Mouse (Mus musculus) adrenal gland, postnatal 10 days (tissue): ENCODE results near the gene Ccnk. TPM values are rescaled to one million over a fixed set of nuclear protein-coding genes. Genes with fewer than 3 reads are reported as not detected.

Experiments used
- DNase-seq: peaks from one replicate; pipeline ENCODE4 v3.0.0; 2021; ENCODE audit warnings: mixed read lengths
- total RNA-seq, 2 experiments: library from RNA; stranded (reverse); gene quantifications; 2 replicates each; pipeline ENCODE4 v1.2.3; 2021

The Ccnk gene
- total RNA-seq, 2 experiments from 2014 or later: 30.0 to 30.7 TPM

GRCm38 (mm10) chr12:108223357-108223756 is 44.0 kb downstream of the Ccnk start:
- no peak for DNase-seq

GRCm38 (mm10) chr12:108225781-108226180 is 46.4 kb downstream of the Ccnk start:
- no peak for DNase-seq

DNA sequence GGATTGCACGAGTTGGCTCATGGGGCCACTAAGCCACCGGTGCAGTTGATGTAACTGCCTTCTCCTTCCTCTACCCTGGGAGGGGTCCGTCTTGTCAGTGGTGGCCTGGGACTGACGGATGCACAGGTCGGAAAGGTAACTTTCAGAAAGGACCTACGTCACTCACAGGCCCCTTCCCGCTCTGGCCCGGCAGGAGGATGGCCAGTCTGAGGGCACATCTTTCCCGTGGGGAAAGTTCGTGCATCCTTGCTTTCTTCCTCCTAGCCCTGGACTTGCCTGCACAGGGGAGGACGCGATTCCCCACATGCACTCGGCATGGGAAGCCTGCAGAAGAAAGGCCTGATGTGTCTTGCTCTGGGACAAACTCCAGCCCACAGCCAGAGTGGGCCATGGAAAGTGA is 46.8 kb downstream of the Ccnk start:
- no peak for DNase-seq

DNA sequence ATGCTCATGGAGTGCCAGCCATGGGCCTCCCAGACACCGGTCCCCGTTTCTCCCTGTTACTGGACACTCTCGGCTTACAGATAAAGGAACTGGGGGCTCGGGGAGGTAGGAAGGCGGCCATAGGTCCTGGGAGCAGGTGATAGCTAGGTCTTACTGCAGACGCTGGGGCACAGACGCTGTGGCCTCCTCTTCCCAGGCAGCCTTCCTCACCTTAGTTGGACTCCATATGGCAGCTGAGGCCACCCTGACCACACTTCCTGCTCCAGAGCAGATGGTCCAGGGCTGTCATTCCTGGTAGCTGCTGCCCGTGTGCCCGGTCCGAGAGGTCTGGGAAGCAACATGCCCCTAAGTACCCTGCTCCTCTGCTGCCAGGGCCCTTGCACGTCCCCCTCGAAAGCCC is 47.6 kb downstream of the Ccnk start:
- DNase-seq: no peak

GRCm38 (mm10) chr12:108227527-108227926 is 48.1 kb downstream of the Ccnk start:
- no peak for DNase-seq

DNA sequence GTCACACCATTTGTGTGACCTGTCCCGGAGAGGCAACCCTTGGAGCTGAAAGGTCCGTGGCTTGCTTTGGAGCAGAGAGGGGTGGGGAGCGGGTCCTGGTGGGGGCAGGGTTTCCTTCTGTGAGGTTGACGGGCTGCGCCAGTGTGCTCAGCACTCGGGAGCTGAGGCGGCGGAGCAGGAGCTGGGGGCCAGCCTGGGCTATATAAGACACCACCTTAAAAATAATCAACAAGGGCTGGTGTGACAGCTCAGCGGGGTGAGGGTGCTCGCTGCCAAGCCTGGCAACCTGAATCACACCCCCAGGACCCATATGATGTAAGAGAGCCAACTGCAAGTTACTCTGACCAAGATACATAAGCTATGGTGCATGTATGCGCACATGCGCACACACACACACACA is 50.7 kb downstream of the Ccnk start:
- DNase-seq: no peak

- peak; percentile 75 for DNase-seq
These were observed 51.7 kb downstream of the Ccnk start for GRCm38 (mm10) chr12:108230821-108231794.

DNA sequence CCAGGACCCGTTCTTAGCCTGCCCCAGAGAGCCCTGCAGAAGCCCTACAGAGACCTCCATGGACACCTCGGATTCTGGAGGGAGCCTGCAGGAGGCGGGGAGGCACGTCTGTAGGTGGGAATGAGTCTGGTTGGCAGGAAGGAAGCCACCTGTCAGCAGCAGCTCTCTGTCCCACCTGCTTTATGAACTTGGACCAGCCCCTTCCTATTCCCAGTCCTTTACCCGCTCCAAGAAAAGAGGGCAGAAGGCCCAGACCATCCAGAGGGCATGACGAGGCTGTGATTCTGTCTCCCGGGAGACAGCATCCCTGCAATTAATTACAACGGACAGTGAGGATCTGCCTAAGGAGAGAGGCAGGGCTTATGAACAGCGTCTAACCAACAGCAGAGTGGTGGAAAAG is 52.5 kb downstream of the Ccnk start:
- no peak for DNase-seq

- no peak for DNase-seq
These were observed 54.4 kb downstream of the Ccnk start for GRCm38 (mm10) chr12:108233736-108234135.

DNA sequence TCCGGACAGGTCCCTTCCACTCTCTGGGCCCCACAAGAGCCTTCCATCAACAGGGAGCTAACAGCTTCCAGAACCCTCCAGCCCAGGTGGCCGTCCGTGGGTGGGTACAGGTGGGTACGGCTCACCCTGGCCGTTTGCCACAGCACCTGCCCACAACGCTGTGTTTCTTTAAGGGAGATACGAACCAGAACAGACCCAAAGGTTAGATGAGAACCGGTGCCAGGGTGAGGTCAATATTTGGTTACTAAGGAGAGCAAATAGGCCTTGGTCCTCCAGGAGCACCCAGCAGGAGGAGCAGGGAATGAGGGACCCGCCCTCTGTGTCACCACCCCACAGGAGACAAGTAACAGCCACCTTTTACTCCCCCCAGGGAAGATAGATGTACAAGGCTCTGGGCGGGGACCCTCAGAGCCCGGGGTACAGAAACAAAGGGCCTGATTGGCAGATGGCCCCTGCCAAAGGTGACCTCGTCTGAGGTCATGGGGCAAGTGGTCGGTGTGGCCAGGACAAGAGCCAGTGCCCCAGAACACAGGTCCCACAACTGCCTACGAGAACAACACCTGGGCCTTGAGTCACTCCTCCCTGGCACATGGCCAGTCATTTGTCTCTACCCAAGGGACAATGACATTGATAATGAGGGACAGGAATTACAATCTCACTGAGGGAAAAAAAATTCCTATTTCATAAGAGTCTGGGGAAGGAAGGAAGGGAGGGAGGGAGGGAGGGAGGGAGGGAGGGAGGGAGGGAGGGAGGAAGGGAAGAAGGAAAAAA is 55.6 kb downstream of the Ccnk start:
- no peak for DNase-seq

DNA sequence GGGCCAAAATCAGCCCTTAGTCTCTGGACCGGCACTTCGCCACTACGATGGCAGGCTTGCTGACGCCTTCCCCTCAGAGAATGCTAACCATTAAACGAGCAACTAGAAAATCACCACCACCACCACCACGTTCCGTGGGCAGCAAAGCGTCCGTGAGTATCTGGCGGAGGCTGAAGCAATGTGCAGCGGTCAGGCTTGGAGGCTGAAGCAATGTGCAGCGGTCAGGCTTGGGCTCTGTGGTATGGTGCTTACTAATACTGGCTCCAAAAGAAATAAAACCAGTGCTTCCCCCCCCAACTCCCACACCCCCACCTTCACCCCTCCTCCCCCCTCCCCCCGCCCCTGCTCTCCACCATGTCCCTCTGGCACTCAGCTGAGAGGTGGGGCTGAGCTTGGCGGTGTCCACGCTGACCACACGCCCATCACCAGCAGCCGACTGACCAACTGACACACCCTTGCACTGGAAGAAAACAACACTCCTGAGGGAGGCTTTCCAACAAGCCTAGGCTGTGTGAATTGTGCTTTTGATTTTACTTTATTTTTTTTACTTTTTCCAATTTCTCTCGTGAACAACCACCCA is 56.7 kb downstream of the Ccnk start:
- DNase-seq: no peak

DNA sequence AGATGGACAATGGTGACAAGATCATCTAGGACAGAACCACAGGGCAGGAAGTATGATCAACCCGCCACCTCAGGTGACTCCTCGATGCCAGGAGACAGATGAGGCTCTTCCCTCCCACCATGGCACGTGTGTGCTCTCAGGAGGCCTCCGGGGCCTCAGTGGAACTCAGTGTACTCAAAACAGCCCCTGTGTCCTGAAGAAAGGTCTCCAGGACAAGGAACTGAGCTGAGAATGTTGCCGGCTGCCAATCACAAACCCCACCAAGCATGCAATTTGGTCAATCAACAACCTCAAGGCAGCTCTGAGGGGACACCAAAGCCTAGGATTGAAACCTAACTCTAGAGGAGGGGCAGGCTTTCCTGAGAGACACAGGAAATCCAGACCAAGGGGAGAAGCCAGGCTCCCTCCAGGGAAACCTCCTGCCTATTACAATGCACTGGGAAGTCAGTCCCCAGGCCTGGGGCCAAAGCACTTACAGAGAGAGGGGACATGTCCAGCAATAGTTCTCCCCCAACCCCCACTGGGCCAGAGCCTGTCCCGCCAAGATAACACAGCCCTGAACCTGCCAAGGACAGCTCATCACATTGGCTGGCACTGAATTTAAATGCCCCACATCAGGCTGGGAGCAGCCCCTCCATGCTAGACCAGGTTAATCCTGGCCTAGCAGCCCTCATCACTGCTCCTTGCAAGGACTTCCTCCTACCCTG is 58.1 kb downstream of the Ccnk start:
- no peak for DNase-seq

- no peak for DNase-seq
These were observed 59.1 kb downstream of the Ccnk start for GRCm38 (mm10) chr12:108238395-108239035.

DNA sequence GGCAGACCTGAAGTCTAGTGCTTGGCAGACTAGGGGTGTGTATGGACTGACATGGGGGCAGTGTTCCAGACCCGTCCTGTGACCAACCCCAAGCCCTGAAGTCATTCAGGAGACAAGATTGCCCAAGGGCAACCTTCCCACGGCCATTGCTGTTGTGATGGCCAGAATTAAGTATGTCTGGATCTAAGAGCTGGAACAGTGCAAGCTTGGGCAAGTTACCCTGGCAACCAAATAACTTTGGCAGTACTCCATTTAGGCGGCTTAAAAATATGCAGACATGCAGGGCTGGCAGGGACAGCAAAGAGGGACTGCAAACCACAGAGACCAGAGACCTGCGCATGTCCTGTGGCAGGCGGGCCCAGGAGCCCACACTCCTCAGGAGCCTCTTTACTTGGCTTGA is 60.1 kb downstream of the Ccnk start:
- peak; percentile 79 for DNase-seq

GRCm38 (mm10) chr12:108240401-108240890 is 61.1 kb downstream of the Ccnk start:
- DNase-seq: no peak

GRCm38 (mm10) chr12:108240953-108241588 is 61.7 kb downstream of the Ccnk start:
- peak; percentile 56 for DNase-seq

DNA sequence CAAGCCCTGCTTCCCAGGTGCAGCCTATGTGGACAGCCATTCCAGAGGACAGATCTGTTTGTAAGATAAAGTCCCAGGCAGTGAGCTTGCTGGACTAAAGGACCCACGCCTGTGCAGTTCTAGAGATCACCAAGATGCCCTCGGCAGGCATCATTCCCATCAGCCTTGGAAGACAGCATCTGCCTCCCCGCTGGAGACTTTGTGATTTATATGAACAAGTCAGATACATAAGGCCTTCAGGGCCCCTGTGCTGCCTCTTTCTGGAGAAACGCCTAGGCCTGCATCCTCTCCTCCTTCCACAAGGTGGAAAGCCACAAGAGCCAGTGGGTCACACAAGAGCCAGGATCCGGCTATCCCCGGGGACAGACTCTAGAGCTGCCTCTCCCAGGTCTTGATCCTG is 62.2 kb downstream of the Ccnk start:
- DNase-seq: no peak

GRCm38 (mm10) chr12:108242243-108242745 is 62.9 kb downstream of the Ccnk start:
- DNase-seq: no peak

GRCm38 (mm10) chr12:108244778-108245177 is 65.4 kb downstream of the Ccnk start:
- DNase-seq: peak; percentile 86

- no peak for DNase-seq
These were observed 66.2 kb downstream of the Ccnk start for GRCm38 (mm10) chr12:108245579-108245978.
